Mouse (Mus musculus): ENCODE results near the gene Slc22a6. TPM values are rescaled to one million over a fixed set of nuclear protein-coding genes. Genes with fewer than 3 reads are reported as not detected.

Slc22a6 gene
- total and polyA plus RNA-seq, 3 experiments = not detected

DNA sequence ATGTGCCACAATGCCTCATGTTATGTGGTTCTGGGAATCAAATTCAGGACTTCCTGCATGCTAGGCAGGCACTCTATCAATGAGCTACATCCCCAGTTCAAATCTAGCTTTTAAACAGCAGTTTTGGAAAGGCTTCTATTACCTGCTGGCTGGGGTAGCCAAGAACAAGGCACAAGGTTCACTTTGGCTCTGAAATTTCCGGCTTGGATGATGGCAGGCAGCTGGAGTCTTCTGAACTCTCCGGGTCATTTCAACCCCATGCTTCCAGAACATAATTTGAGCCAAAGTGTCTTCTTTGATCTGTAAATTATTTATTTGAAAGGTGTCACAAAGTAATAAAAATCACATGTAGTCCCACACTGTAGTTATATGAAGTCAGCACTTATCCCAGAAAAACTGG lies 4.7 kb upstream of the Slc22a6 start:
- Histone ChIP-seq H3K4me3 (ENCODE audit: control insufficient read depth in 1 of 2, insufficient read depth in 1 of 2, low read depth in 2 of 2, low read length in 2 of 2) (no peak overlapping the region), H3K9me3 (replicated peaks; ENCODE audit: insufficient read depth, low read length) (no peaks in the 10 kb centered on the region), H3K79me2 (ENCODE audit: control insufficient read depth, insufficient read depth, low read length, poor library complexity) (no peaks in the 10 kb centered on the region), H3K36me3 (ENCODE audit: control insufficient read depth in 1 of 2, insufficient read depth in 2 of 2, low read length in 2 of 2) (no peaks in the 10 kb centered on the region), H3K27me3 (ENCODE audit: control insufficient read depth in 1 of 2, insufficient read depth in 2 of 2, low read length in 2 of 2) (peaks cover 17 to 29% of the 10 kb centered on the region in 2 experiments), H3K4me1 (ENCODE audit: control insufficient read depth in 1 of 2, insufficient read depth in 2 of 2, low read length in 2 of 2) (no peaks in the 10 kb centered on the region), H3K9ac (ENCODE audit: control insufficient read depth, low read depth, low read length, poor library complexity, severe bottlenecking) (no peak overlapping the region), H3K27ac (ENCODE audit: control insufficient read depth, low read depth, low read length) (no peak overlapping the region)
- TF ChIP-seq CHD2 (IDR thresholded peaks at IDR 0.05; ENCODE audit: low read length) (no peak), USF2 (IDR thresholded peaks at IDR 0.05; ENCODE audit: borderline replicate concordance in 1 of 2, insufficient read depth in 1 of 2, low read depth in 1 of 2, low read length in 2 of 2) (no peak), POLR2AphosphoS2 (IDR thresholded peaks at IDR 0.05; ENCODE audit: low read length) (no peak), SMC3 (IDR thresholded peaks at IDR 0.05; ENCODE audit: low read depth, low read length) (no peak), ETS1 (IDR thresholded peaks at IDR 0.05; ENCODE audit: low read depth, low read length) (no peak)
- DNase-seq (ENCODE audit: low read depth, low spot score) = no peak

DNA sequence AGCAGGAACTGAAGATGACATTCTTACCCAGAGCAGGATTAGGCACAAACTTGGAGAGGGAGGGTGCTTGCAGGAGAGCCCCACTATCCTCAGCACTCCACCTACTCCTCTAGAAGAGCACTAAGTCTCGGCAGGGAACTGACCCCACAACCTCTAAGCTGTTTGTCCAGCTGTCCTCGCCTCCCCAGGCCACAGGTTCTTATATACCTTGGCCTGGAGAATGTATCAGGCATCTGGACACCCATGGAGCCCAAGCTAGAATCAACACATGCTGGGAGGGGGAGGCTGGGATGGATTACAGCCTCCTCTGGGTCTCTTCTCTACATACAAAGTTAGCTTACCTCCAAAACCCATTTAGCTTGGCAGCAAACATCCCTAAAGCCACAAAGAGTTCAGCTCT lies 3.5 kb upstream of the Slc22a6 start:
- DNase-seq (ENCODE audit: low read depth, low spot score) = no peak
- Histone ChIP-seq H3K36me3 (ENCODE audit: control insufficient read depth in 1 of 2, insufficient read depth in 2 of 2, low read length in 2 of 2) (no peaks in the 10 kb centered on the region), H3K4me1 (ENCODE audit: control insufficient read depth in 1 of 2, insufficient read depth in 2 of 2, low read length in 2 of 2) (no peaks in the 10 kb centered on the region), H3K27ac (ENCODE audit: control insufficient read depth, low read depth, low read length) (no peak overlapping the region), H3K9ac (ENCODE audit: control insufficient read depth, low read depth, low read length, poor library complexity, severe bottlenecking) (no peak overlapping the region), H3K4me3 (ENCODE audit: control insufficient read depth in 1 of 2, insufficient read depth in 1 of 2, low read depth in 2 of 2, low read length in 2 of 2) (no peak overlapping the region), H3K79me2 (ENCODE audit: control insufficient read depth, insufficient read depth, low read length, poor library complexity) (no peaks in the 10 kb centered on the region), H3K9me3 (replicated peaks; ENCODE audit: insufficient read depth, low read length) (no peaks in the 10 kb centered on the region), H3K27me3 (ENCODE audit: control insufficient read depth in 1 of 2, insufficient read depth in 2 of 2, low read length in 2 of 2) (peaks cover 17 to 31% of the 10 kb centered on the region in 2 experiments)
- TF ChIP-seq BHLHE40 (IDR thresholded peaks at IDR 0.05; ENCODE audit: borderline replicate concordance, low read depth, low read length) (no peak), MYC (IDR thresholded peaks at IDR 0.05; ENCODE audit: low read depth, low read length) (no peak), MEF2A (IDR thresholded peaks at IDR 0.05; ENCODE audit: extremely low read depth, insufficient replicate concordance, low read depth, low read length, poor library complexity, severe bottlenecking) (no peak), MAZ (IDR thresholded peaks at IDR 0.05; ENCODE audit: low read depth, low read length) (no peak), USF1 (IDR thresholded peaks at IDR 0.05; ENCODE audit: low read depth, low read length) (no peak), EP300 (IDR thresholded peaks at IDR 0.05; ENCODE audit: low read depth in 1 of 2, low read length in 2 of 2) (no peak), ETS1 (IDR thresholded peaks at IDR 0.05; ENCODE audit: low read depth, low read length) (no peak), CTCF (IDR thresholded peaks at IDR 0.05 in 2 of 3, conservative IDR thresholded peaks at IDR 0.05 in 1 of 3; ENCODE audit: control insufficient read depth in 1 of 3, insufficient read depth in 1 of 3, low read depth in 2 of 3, low read length in 3 of 3, poor library complexity in 1 of 3, severe bottlenecking in 1 of 3) (no peak), ELF1 (IDR thresholded peaks at IDR 0.05; ENCODE audit: low read depth, low read length) (no peak), POLR2A (IDR thresholded peaks at IDR 0.05; ENCODE audit: control insufficient read depth in 1 of 2, insufficient read depth in 1 of 2, low read depth in 1 of 2, low read length in 2 of 2, poor library complexity in 1 of 2) (no peak), GABPA (IDR thresholded peaks at IDR 0.05; ENCODE audit: low read depth, low read length) (no peak), KAT2A (conservative IDR thresholded peaks at IDR 0.05; ENCODE audit: low read depth, low read length) (no peak), MAX (IDR thresholded peaks at IDR 0.05; ENCODE audit: low read length) (no peak), UBTF (IDR thresholded peaks at IDR 0.05; ENCODE audit: borderline replicate concordance, insufficient read depth, low read depth, low read length) (no peak)
